Mouse (Mus musculus): Measurements from ENCODE around the gene Eva1c. TPM values are rescaled to one million over a fixed set of nuclear protein-coding genes. Genes with fewer than 3 reads are reported as not detected.

The Eva1c gene
- polyA plus RNA-seq, 1 experiment from 2014 or later, result 6.4 TPM

DNA sequence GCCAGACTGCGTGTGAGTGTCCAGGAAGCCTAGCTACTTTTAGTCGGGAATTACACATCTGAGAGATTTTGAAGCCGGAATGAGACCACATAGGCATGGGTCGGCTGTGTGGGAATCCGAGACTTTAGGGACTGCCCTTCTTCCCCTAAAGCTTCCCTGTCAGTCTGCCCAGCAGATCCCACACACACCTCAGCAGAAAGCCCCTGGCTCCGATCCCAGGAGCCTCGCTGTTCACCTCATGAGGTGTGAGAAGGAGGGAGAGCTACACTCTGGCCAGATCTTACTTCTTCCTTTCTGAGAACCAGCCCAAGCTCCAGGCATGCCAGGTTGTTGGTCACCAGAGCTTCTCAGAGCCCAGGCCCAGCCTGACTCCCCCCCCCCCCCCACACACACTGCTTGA is 38.2 kb downstream of the Eva1c start:
- H3K4me3 ChIP-seq (ENCODE audit: low read depth, low read length), result no peak overlapping the region
- DNase-seq (ENCODE audit: low spot score) (no peak), ATAC-seq (no peak)
- H3K4me2 ChIP-seq (ENCODE audit: low read length), result no peak overlapping the region
- no peaks in the 10 kb centered on the region for H3K27me3 ChIP-seq (replicated peaks; ENCODE audit: control insufficient read depth, insufficient read depth, low read length)
- no peaks in the 10 kb centered on the region for H3K36me3 ChIP-seq (ENCODE audit: control insufficient read depth, insufficient read depth, low read length)
- no peak overlapping the region for H3K9ac ChIP-seq (ENCODE audit: low read length)
- 70% methylated on average over 7 of the region's 7 CpGs for WGBS
- H3K27ac ChIP-seq (ENCODE audit: low read depth, low read length), result no peak overlapping the region
- H3K4me1 ChIP-seq (ENCODE audit: control insufficient read depth, insufficient read depth, low read length), result peaks cover 6% of the 10 kb centered on the region; the same call in 1 of the 2 replicates
- no peaks in the 10 kb centered on the region for H3K9me3 ChIP-seq (replicated peaks; ENCODE audit: control insufficient read depth, low read length)

DNA sequence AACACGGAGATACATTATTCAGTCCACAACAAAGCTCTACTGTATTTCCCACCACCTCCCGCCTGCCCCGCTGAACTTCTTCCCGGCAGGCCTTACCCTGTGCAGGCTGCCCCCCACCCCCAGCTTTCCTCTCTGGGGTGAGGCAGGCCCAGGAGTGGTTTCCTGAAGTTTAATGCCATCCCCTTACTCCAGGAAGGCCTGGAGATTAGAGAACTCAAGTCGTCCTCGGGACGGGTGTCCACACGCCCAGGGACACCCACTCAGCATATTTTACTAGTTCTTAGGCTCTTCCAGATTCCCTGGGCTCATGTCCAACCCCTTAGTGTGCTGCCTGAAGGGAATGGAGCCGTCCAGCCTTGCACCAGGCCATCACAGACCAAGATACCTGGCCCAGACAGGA is 39.1 kb downstream of the Eva1c start:
- Histone ChIP-seq H3K4me1 (ENCODE audit: control insufficient read depth, insufficient read depth, low read length) (peaks cover 6% of the 10 kb centered on the region; the same call in 1 of the 2 replicates), H3K4me2 (ENCODE audit: low read length) (no peak overlapping the region), H3K36me3 (ENCODE audit: control insufficient read depth, insufficient read depth, low read length) (no peaks in the 10 kb centered on the region), H3K4me3 (ENCODE audit: low read depth, low read length) (no peak overlapping the region), H3K9me3 (replicated peaks; ENCODE audit: control insufficient read depth, low read length) (no peaks in the 10 kb centered on the region), H3K27ac (ENCODE audit: low read depth, low read length) (0 out of 2 replicates have a peak overlapping the region, but pooled peaks have one; percentile 5), H3K9ac (ENCODE audit: low read length) (no peak overlapping the region), H3K27me3 (replicated peaks; ENCODE audit: control insufficient read depth, insufficient read depth, low read length) (no peaks in the 10 kb centered on the region)
- peak; percentile 55; the same call in 1 of the 2 replicates for ATAC-seq
- DNase-seq (ENCODE audit: low spot score), result no peak
- WGBS, result 56% methylated on average over 9 of the region's 9 CpGs

DNA sequence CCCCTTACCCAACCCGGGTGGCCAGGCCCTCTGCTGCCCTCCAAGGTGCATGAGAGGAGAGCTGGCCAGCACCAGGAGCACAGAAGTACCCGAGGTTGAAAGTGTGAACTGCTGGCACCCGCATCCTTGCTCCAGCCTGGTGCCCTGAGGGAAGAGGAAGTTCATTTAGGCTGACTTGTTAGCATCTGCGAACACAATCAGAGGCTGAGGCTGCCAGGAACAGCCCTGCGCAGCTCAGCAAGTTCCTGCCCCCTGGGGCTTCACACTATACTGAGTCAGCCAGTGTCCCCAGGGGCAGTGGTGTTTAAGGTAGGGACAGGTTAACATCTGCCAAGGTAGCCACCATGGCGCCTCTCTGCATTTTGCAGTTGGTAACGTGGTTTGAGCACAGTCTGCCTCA is 41.6 kb downstream of the Eva1c start:
- Histone ChIP-seq H3K9ac (ENCODE audit: low read length) (no peak overlapping the region), H3K9me3 (replicated peaks; ENCODE audit: control insufficient read depth, low read length) (no peaks in the 10 kb centered on the region), H3K27me3 (replicated peaks; ENCODE audit: control insufficient read depth, insufficient read depth, low read length) (no peaks in the 10 kb centered on the region), H3K27ac (ENCODE audit: low read depth, low read length) (no peak overlapping the region), H3K4me1 (ENCODE audit: control insufficient read depth, insufficient read depth, low read length) (peaks cover 6% of the 10 kb centered on the region; the same call in 1 of the 2 replicates), H3K4me2 (ENCODE audit: low read length) (no peak overlapping the region), H3K36me3 (ENCODE audit: control insufficient read depth, insufficient read depth, low read length) (no peaks in the 10 kb centered on the region), H3K4me3 (ENCODE audit: low read depth, low read length) (no peak overlapping the region)
- ATAC-seq (no peak), DNase-seq (ENCODE audit: low spot score) (no peak)
- WGBS, result 23% methylated on average over 7 of the region's 7 CpGs

DNA sequence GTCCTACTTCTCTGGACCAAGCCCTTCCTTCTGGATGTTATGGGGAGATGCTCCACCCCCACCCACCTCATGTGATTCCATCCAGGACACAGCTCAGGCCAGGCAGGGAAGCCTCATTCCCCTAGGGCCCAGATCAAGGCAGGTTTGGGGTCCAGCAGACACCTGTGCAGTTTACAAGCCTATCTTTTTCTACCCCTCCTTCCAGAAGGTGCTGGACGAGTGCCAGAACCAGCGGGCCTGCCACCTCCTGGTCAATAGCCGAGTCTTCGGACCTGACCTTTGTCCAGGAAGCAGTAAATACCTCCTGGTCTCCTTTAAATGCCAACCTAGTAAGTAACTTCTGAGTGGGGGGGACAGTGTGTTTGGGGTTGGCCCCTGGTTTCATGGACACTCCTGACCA is 42.8 kb downstream of the Eva1c start:
- DNase-seq (ENCODE audit: low spot score) (no peak), ATAC-seq (no peak)
- Histone ChIP-seq H3K27me3 (replicated peaks; ENCODE audit: control insufficient read depth, insufficient read depth, low read length) (no peaks in the 10 kb centered on the region), H3K4me3 (ENCODE audit: low read depth, low read length) (no peak overlapping the region), H3K4me2 (ENCODE audit: low read length) (no peak overlapping the region), H3K36me3 (ENCODE audit: control insufficient read depth, insufficient read depth, low read length) (no peaks in the 10 kb centered on the region), H3K27ac (ENCODE audit: low read depth, low read length) (no peak overlapping the region), H3K4me1 (ENCODE audit: control insufficient read depth, insufficient read depth, low read length) (peaks cover 6% of the 10 kb centered on the region; the same call in 1 of the 2 replicates), H3K9ac (ENCODE audit: low read length) (no peak overlapping the region), H3K9me3 (replicated peaks; ENCODE audit: control insufficient read depth, low read length) (no peaks in the 10 kb centered on the region)
- 89% methylated on average over 4 of the region's 4 CpGs for WGBS

DNA sequence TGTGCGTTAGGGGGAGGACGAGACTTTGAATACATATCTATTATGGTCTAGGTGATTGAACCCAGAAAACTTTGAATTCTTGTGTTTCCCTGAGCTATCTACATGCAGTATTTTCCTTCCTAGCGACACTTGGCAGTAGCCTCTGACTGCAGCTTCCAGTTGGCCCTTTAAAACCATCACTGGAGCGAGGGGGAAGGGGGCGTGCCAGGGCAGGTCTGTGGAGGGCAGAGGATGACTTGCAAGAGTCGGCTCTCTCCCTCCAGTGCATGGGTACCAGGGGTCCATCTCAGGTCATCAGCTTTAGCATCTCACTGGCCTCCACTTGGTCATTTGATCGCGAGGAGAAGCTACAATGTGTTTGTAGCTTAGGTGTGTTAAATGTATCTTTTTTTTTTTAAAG is 46.4 kb downstream of the Eva1c start:
- Histone ChIP-seq H3K4me2 (ENCODE audit: low read length) (no peak overlapping the region), H3K4me1 (ENCODE audit: control insufficient read depth, insufficient read depth, low read length) (no peaks in the 10 kb centered on the region), H3K27me3 (replicated peaks; ENCODE audit: control insufficient read depth, insufficient read depth, low read length) (no peaks in the 10 kb centered on the region), H3K9me3 (replicated peaks; ENCODE audit: control insufficient read depth, low read length) (no peaks in the 10 kb centered on the region), H3K9ac (ENCODE audit: low read length) (no peak overlapping the region), H3K4me3 (ENCODE audit: low read depth, low read length) (no peak overlapping the region), H3K36me3 (ENCODE audit: control insufficient read depth, insufficient read depth, low read length) (no peaks in the 10 kb centered on the region), H3K27ac (ENCODE audit: low read depth, low read length) (no peak overlapping the region)
- ATAC-seq (no peak), DNase-seq (ENCODE audit: low spot score) (no peak)
- whole genome bisulfite sequencing, result 79% methylated on average over 8 of the region's 8 CpGs

DNA sequence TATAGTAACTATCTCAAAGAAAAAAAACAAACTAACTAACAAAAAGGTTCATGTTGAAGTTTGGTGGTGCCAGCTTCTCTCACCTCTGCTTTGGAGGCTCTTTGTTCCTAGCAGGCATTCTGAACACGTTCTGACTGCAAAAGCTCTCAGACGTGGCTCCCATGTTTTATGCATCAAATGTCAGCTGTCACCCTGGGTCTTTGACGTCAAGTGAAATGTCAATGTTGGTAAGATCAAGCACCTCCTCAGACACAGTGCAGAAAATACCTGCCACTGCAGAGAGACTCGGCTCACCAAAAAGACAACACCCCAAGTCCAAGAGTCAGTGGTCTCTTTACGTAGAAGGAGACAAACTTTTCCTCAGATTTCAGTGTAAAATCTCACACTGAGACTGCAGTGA is 48.0 kb downstream of the Eva1c start:
- Histone ChIP-seq H3K4me1 (ENCODE audit: control insufficient read depth, insufficient read depth, low read length) (no peaks in the 10 kb centered on the region), H3K4me2 (ENCODE audit: low read length) (no peak overlapping the region), H3K36me3 (ENCODE audit: control insufficient read depth, insufficient read depth, low read length) (no peaks in the 10 kb centered on the region), H3K9me3 (replicated peaks; ENCODE audit: control insufficient read depth, low read length) (no peaks in the 10 kb centered on the region), H3K27ac (ENCODE audit: low read depth, low read length) (no peak overlapping the region), H3K4me3 (ENCODE audit: low read depth, low read length) (no peak overlapping the region), H3K9ac (ENCODE audit: low read length) (no peak overlapping the region), H3K27me3 (replicated peaks; ENCODE audit: control insufficient read depth, insufficient read depth, low read length) (no peaks in the 10 kb centered on the region)
- 62% methylated on average over 5 of the region's 5 CpGs for WGBS
- ATAC-seq (no peak), DNase-seq (ENCODE audit: low spot score) (no peak)

DNA sequence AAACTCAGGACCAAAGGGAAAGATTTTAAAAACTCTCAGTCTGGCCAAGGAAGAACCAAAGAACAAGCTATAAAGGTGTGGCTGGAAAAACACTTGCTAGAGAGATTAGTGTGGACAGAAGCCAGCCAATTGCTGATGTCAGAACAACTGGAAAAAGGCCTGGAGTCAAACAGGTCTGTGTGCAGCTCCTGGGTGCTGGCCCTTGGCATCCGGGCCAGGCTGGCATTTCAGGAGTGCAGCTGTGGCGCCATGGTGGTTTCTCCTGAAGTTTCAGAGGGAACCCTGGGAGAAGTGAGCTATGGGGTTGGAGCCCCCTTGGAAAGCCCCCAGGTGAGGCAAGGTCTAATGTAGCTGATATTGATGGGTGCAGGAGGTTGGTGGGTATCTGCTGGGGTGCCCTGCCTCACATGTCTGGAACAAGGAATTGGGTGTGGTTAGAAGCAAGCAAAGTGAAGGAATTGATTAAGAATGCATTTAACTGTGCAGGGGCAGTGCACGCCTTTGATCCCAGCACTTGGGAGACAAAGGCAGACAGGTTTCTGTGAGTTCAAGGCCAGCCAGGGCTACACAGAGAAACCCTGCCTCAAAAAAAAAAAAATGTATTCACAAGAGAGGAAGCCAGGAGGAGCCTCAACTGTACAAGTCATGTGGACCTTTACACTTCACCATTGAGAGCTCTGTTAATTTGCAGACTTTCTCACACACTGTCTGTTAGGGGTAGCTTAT is 51.8 kb downstream of the Eva1c start:
- no peak overlapping the region for H3K4me3 ChIP-seq (ENCODE audit: low read depth, low read length)
- no peaks in the 10 kb centered on the region for H3K4me1 ChIP-seq (ENCODE audit: control insufficient read depth, insufficient read depth, low read length)
- 91% methylated on average over 3 of the region's 3 CpGs for WGBS
- no peak overlapping the region for H3K27ac ChIP-seq (ENCODE audit: low read depth, low read length)
- no peak overlapping the region for H3K9ac ChIP-seq (ENCODE audit: low read length)
- H3K27me3 ChIP-seq (replicated peaks; ENCODE audit: control insufficient read depth, insufficient read depth, low read length), result no peaks in the 10 kb centered on the region
- no peak overlapping the region for H3K4me2 ChIP-seq (ENCODE audit: low read length)
- ATAC-seq (no peak), DNase-seq (ENCODE audit: low spot score) (no peak)
- no peaks in the 10 kb centered on the region for H3K36me3 ChIP-seq (ENCODE audit: control insufficient read depth, insufficient read depth, low read length)
- no peaks in the 10 kb centered on the region for H3K9me3 ChIP-seq (replicated peaks; ENCODE audit: control insufficient read depth, low read length)

DNA sequence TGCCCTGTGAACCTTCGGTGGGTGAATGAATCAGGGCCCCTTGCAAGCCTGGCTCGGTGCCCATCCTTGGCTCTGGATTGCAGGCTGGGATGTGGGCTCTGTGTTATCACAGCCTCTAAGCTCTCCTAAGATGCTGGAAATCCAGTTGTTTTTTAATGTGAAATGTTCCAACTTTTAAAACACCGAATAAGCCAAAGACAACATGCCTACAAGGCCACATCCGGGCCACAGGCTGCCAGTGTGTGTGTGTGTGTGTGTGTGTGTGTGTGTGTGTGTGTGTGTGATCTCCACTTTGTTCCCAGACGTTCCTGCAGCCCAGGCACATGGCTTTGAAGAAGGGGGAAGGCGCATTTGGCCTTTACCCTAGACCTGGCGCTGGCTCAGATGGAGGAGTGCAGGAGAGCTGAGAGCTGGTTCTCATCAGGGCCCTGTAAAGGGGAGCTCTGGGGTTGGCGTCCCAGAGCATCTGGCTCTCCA is 56.0 kb downstream of the Eva1c start:
- WGBS, result 59% methylated on average over 8 of the region's 8 CpGs
- no peaks in the 10 kb centered on the region for H3K9me3 ChIP-seq (replicated peaks; ENCODE audit: control insufficient read depth, low read length)
- H3K4me3 ChIP-seq (ENCODE audit: low read depth, low read length), result no peak overlapping the region
- H3K27me3 ChIP-seq (replicated peaks; ENCODE audit: control insufficient read depth, insufficient read depth, low read length), result no peaks in the 10 kb centered on the region
- no peak overlapping the region for H3K9ac ChIP-seq (ENCODE audit: low read length)
- ATAC-seq (0 out of 2 replicates have a peak, but pooled peaks have one; percentile 18), DNase-seq (ENCODE audit: low spot score) (no peak)
- H3K36me3 ChIP-seq (ENCODE audit: control insufficient read depth, insufficient read depth, low read length), result no peaks in the 10 kb centered on the region
- 0 out of 2 replicates have a peak, but pooled peaks cover 2% of the 10 kb centered on the region for H3K4me1 ChIP-seq (ENCODE audit: control insufficient read depth, insufficient read depth, low read length)
- no peak overlapping the region for H3K27ac ChIP-seq (ENCODE audit: low read depth, low read length)
- no peak overlapping the region for H3K4me2 ChIP-seq (ENCODE audit: low read length)

DNA sequence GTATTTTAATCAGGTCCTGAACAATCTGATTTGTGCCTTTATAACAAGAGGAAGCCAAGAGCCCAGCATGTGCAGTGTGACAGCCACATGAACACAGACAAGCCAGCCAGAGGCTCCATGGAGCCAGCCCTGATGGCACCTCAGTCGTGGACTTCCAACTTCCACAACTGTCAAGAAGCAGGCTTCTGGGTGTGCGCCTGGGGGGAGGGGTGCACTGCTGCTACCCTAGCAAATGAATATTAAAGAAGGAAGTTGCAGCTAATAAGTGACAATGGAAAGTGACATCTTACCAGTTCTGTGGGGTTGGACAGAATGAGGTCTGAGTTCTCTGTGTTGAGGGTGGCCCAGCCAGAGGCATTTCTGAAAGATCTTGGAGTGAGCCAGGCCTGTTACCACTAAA is 58.8 kb downstream of the Eva1c start:
- ATAC-seq (no peak), DNase-seq (ENCODE audit: low spot score) (no peak)
- Histone ChIP-seq H3K36me3 (ENCODE audit: control insufficient read depth, insufficient read depth, low read length) (no peaks in the 10 kb centered on the region), H3K4me3 (ENCODE audit: low read depth, low read length) (no peak overlapping the region), H3K9me3 (replicated peaks; ENCODE audit: control insufficient read depth, low read length) (no peaks in the 10 kb centered on the region), H3K4me2 (ENCODE audit: low read length) (no peak overlapping the region), H3K9ac (ENCODE audit: low read length) (no peak overlapping the region), H3K27ac (ENCODE audit: low read depth, low read length) (no peak overlapping the region), H3K4me1 (ENCODE audit: control insufficient read depth, insufficient read depth, low read length) (0 out of 2 replicates have a peak, but pooled peaks cover 2% of the 10 kb centered on the region), H3K27me3 (replicated peaks; ENCODE audit: control insufficient read depth, insufficient read depth, low read length) (no peaks in the 10 kb centered on the region)
- WGBS, result 82% methylated on average over 2 of the region's 2 CpGs
